Mouse (Mus musculus) central nervous system, embryonic 18 days (tissue): Measurements from ENCODE around the gene Hltf. TPM values are rescaled to one million over a fixed set of nuclear protein-coding genes. Genes with fewer than 3 reads are reported as not detected.

ENCODE experiments used
- polyA plus RNA-seq: library from polyadenylated mRNA; depleted of rRNA; stranded (reverse); fragments of >200 nt; gene quantifications from 2 replicates; pipeline ENCODE4 v1.2.3, GENCODE M21; 2012; rRNA removed

The Hltf gene
- 14.5 and 15.1 TPM in 2 replicates for polyA plus RNA-seq

DNA sequence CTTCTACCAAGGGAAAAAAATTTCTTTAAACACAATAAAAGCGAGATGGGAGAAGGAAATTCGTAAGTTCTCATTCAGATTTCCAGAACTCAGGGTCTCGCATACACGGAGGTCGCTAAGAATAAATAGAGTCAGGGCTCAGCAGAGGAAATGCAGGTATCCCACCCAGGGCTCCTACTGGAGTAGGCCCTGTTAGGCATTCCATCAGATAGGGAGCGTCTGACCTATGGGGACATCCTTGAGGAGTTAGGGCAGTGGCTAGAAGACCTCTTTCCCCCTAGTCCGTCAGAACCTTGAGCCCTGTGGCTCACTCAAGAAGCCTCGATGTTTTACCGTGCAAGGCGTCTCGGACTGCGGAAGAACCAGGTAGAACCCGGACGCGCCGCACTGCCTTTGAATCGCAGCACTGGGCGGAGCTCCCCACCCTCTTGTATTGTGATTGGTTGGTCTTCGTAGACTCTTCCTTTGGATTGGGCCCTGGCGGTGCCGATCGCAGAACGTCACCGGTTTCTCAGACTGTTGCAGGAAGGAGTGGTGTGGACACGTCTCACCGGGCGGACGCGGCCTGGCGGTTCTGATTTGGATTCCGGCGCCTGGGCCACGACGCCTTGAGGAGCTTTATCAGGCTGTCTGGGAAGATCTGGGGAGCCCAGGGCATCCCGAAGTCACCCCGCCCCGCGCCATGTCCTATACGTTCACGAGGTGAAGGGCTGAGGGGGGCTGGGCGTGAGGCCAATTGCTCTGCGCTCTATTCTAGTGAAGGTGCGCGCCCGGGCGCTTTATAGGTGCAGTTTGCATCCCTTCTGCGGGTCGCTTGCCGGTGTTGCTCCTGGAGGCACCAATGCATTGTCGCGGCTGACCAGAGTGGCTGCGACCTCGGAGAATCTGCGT, at the start of gene Hltf:
Hltf (plus strand) TSS at position 506 of the 891 bp plus-strand sequence.

DNA sequence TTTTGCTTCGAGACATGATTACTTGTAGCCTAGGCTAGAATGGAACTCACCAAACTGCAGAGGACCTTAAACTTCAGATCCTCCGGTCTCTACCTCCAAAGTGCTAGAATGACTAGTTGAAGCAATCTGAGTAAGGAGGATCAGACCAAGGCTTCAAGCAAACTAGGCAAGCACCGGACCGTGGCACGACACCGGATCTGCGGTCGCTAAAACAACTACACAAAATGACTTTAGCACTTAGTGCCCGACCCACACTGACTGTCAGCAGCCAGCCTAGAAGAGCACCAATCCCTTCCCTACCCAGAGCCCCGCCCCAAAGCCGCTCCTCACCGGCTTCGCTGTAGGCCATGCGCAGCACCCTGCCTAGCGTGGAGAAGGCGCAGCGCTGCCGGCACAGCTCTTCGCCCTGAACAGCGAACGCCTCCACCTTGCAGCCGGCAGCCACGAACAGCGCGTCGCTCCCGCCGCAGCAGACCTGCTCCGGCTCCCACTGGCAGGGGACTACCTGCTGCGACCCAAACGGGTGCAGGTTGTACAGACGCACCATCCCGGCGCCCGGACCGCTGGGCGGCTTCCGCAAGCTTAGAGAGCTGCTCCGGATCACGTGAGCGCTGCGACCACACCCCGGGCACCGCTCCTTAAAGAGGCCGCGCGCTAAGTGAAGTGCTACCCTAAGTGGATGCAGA, 22.7 kb upstream of the Hltf start, which contains the start of gene Hps3:
Hps3 (minus strand) TSS at position 597 of the 686 bp plus-strand sequence.

DNA sequence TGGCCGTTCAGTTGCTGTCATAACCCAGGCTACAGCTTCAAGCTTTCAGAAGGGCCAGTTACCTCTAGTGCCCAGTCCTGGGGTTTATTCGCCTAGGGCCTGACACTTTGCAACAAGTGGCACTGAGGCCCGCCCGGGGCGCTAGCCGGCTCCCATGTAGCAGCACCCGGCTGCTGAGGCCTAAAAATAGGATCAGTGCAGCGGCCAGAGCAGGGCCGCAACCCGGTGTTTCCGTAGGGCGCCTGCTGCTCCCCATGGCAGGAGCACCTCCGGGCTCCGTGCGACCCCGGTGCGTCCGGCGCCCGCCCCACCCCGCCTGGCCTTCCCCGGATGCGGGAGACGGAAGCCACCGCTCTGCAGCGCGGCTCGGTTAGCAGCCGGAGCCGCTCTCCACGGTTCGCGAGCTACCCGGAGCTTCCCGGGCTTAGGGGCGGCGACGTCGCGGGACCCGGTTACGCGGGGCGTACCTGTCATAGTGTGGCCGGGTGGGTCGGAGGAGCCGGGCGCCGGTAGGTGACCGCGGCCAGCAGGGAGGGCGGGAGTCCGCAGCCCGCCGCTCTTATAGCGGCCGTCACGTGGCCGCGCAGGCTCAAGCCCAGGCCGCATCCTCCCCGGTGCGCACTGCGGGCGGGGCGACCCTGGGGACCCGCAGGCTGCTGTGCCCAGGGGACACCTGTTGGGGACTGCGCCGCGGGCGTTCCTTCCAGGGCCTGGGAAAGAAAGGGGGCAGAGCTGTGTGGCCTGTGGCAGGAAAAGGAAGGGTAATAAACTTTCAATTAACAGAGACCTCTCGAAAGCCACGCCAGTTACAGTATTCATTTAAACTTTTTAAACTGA, 97.1 kb downstream of the Hltf start, which contains the start of gene Gyg:
Gyg (minus strand) TSS at position 787 of the 837 bp plus-strand sequence.

Other genes with a start within 250 kb of the Hltf start
- gene Cp, start 100.8 kb upstream of the Hltf start, polyA plus RNA-seq, result 6.1 and 8.1 TPM in 2 replicates
- 18.0 and 18.7 TPM in 2 replicates for gene Hps3, start 22.5 kb upstream of the Hltf start, polyA plus RNA-seq
- 40.5 and 45.1 TPM in 2 replicates for gene Gyg, start 97.5 kb downstream of the Hltf start, polyA plus RNA-seq
- gene Cpa3, start 184.4 kb downstream of the Hltf start, polyA plus RNA-seq, result 0.75 and 2.5 TPM in 2 replicates
- gene Cpb1, start 217.9 kb downstream of the Hltf start, polyA plus RNA-seq, result 0.10 and 0.16 TPM in 2 replicates